Mouse (Mus musculus) ES-Bruce4 (cell line): ENCODE data around the gene Baz2b. TPM values are rescaled to one million over a fixed set of nuclear protein-coding genes. Genes with fewer than 3 reads are reported as not detected.

ENCODE experiments used
- H3K27ac ChIP-seq: 2 replicates; pipeline ENCODE4 v1.5.1; 2012; ENCODE audit warnings: low read length, inconsistent platforms; ENCODE audit not compliant: insufficient read depth
- H3K27me3 ChIP-seq: 2 replicates; pipeline ENCODE4 v1.6.1; 2012; ENCODE audit warnings: mild to moderate bottlenecking, low read length, inconsistent platforms; ENCODE audit not compliant: control insufficient read depth, poor library complexity, insufficient read depth, severe bottlenecking
- H3K36me3 ChIP-seq: 2 replicates; pipeline ENCODE4 v1.6.1; 2012; ENCODE audit warnings: inconsistent platforms, mild to moderate bottlenecking, low read length, moderate library complexity; ENCODE audit not compliant: control insufficient read depth, poor library complexity, insufficient read depth, severe bottlenecking
- H3K4me1 ChIP-seq: one replicate; pipeline ENCODE4 v1.8.1; 2011; ENCODE audit warnings: low read length; ENCODE audit not compliant: control insufficient read depth, insufficient read depth
- H3K4me3 ChIP-seq: 2 replicates; pipeline ENCODE4 v1.5.1; 2011; ENCODE audit warnings: low read depth, mild to moderate bottlenecking, low read length
- H3K9ac ChIP-seq: 2 replicates; pipeline ENCODE4 v1.6.1; 2012; ENCODE audit warnings: low read depth, mild to moderate bottlenecking, inconsistent platforms; ENCODE audit not compliant: poor library complexity, severe bottlenecking
- H3K9me3 ChIP-seq: replicated peaks from 2 replicates; pipeline ENCODE4 v1.6.1; 2012; ENCODE audit warnings: mild to moderate bottlenecking, low read length, inconsistent platforms; ENCODE audit not compliant: control insufficient read depth, poor library complexity, insufficient read depth, severe bottlenecking
- CTCF ChIP-seq: IDR thresholded peaks from one replicate; pipeline ENCODE4 v1.8.1; 2011; ENCODE audit warnings: low read depth, low read length
- EP300 ChIP-seq: IDR thresholded peaks from 2 replicates; pipeline ENCODE4 v1.6.1; 2011; ENCODE audit warnings: low read depth, low read length; ENCODE audit not compliant: insufficient read depth
- POLR2A ChIP-seq: IDR thresholded peaks from one replicate; pipeline ENCODE4 v1.8.1; 2011; ENCODE audit warnings: low read length; ENCODE audit not compliant: insufficient read depth
- polyA plus RNA-seq: library from polyadenylated mRNA; stranded (reverse); fragments of >200 nt; gene quantifications from 2 replicates; pipeline ENCODE4 v1.2.4, GENCODE M21; 2011; ENCODE audit warnings: low read depth; ENCODE audit not compliant: missing spikeins, insufficient read depth, insufficient read length

Gene Baz2b
- polyA plus RNA-seq, 1 experiment, result 43.2 TPM

DNA sequence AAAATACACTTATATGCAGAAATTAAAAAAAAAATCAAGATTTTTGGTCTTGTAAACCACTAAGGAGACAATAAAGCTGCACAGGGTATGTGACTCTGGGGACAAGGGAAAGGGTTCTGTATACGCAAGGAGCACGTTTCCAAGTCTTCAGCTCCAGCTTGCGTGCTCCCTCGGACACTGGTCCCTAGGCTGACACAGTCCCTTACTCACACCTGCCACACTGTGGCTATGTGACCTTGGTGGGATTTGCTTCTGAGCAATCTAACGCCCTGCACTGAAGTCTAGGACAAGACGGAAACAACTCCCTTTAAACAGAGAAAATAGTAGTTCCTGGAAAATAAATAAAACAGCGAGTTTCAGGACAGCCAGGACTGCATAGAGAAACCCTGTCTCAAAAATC is 253.7 kb downstream of the Baz2b start:
- H3K4me1 ChIP-seq, result no peaks in the 10 kb centered on the region
- H3K4me3 ChIP-seq, result no peak overlapping the region
- no peaks in the 10 kb centered on the region for H3K36me3 ChIP-seq
- H3K27ac ChIP-seq, result no peak overlapping the region
- no peaks in the 10 kb centered on the region for H3K27me3 ChIP-seq
- TF ChIP-seq EP300 (no peak), CTCF (no peak), POLR2A (no peak)
- no peak overlapping the region for H3K9ac ChIP-seq
- no peaks in the 10 kb centered on the region for H3K9me3 ChIP-seq

DNA sequence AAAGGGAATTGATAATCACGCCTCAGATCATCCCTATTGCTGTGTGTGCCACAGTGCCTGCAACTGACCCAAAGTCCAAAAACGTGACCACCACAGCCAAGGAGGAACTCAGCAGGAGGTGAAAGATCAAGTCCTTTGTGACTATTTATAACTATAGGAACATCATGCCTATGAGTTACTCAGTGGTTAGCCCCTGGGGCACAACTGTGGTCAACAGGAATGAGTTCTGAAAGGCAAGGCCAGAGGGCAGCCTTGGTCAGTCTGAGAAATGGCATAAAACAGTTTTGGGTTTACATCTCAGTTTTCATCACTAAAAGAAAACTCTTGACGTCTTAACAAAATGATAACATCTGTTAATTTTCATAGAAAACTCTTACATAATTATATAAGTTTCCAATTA is 254.8 kb downstream of the Baz2b start:
- TF ChIP-seq CTCF (no peak), EP300 (no peak), POLR2A (no peak)
- H3K27ac ChIP-seq, result no peak overlapping the region
- no peaks in the 10 kb centered on the region for H3K9me3 ChIP-seq
- H3K27me3 ChIP-seq, result no peaks in the 10 kb centered on the region
- H3K9ac ChIP-seq, result no peak overlapping the region
- H3K36me3 ChIP-seq, result no peaks in the 10 kb centered on the region
- no peak overlapping the region for H3K4me3 ChIP-seq
- no peaks in the 10 kb centered on the region for H3K4me1 ChIP-seq

DNA sequence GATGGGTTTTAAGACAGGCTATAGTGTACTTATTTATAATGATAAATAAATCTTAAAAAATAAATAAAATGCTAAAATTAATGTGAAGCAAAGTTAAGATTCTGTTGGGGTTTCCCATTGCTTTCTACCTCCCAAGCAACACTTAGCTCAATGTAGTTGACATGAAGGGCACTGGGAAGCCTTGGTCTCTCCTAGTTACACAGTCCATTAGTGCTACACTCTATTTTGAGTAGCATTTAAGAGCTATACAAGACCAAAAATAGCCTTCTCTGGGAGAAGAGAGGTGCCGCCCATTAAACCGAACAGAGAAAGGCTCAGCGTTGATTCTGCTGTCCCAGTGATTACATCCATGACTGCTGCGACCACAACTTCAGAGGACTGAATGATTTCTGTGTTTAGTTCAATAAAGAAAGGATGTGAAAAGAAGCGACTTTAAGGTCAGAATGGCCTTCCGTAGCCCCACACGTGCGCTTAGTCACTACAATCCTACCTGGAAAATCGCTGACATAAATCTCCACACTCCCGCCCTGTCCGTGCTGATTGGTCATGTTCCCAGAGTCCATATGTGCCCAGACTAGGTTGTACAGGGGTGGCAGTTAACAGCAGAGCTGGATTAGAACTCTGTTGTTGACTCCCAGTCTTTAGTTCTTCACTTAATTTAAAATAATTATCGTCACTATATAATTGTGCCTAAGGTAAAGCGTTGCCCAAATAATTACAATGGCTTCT is 257.2 kb downstream of the Baz2b start:
- Histone ChIP-seq H3K9me3 (no peaks in the 10 kb centered on the region), H3K9ac (no peak overlapping the region), H3K36me3 (no peaks in the 10 kb centered on the region), H3K4me1 (no peaks in the 10 kb centered on the region), H3K27me3 (no peaks in the 10 kb centered on the region), H3K4me3 (no peak overlapping the region), H3K27ac (no peak overlapping the region)
- TF ChIP-seq EP300 (no peak), POLR2A (no peak), CTCF (no peak)

DNA sequence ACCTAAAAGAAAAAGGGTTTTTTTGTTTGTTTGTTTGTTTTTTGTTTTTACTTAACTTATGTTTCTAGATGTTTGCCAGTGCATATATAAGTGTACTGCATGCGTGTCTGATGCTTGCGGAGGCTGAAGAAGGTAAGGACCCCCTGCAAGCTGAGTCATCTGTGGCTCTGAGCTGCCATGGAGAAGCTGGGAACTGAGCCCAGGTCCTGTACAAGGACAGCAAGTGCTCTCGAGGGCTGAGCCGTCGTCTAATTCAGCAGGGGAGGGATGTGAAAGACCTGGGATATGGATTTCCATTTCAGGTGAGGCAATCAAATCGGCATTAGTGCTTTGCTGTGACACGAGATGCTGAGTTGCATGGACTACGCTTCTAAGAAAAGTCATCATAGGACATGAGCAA is 257.9 kb downstream of the Baz2b start:
- no peaks in the 10 kb centered on the region for H3K4me1 ChIP-seq
- no peak overlapping the region for H3K4me3 ChIP-seq
- H3K9ac ChIP-seq, result no peak overlapping the region
- no peaks in the 10 kb centered on the region for H3K27me3 ChIP-seq
- no peaks in the 10 kb centered on the region for H3K9me3 ChIP-seq
- H3K36me3 ChIP-seq, result no peaks in the 10 kb centered on the region
- TF ChIP-seq EP300, result no peak
- no peak for TF ChIP-seq CTCF
- no peak for TF ChIP-seq POLR2A
- H3K27ac ChIP-seq, result no peak overlapping the region

DNA sequence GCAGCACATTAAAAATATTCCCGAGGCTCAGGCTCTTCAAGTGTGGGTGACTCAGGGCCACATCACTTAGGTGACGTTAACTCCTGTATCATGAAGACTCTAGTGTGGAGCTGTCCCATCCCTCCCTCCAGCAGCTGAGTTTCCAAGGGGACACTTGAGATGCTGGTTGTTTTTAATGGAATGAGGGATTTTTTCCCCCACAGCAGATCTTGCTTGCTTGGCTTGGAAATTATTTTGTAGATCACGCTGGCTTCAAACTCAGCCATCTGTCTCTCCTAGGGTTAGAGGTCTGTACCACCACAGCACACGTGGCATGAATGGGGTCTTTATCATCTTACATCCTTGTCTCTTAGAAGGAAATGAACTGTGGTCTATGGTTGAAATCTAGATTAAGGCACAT is 258.5 kb downstream of the Baz2b start:
- no peak overlapping the region for H3K27ac ChIP-seq
- TF ChIP-seq CTCF (no peak), EP300 (no peak), POLR2A (no peak)
- H3K4me3 ChIP-seq, result no peak overlapping the region
- H3K9me3 ChIP-seq, result no peaks in the 10 kb centered on the region
- H3K9ac ChIP-seq, result no peak overlapping the region
- no peaks in the 10 kb centered on the region for H3K36me3 ChIP-seq
- H3K27me3 ChIP-seq, result no peaks in the 10 kb centered on the region
- no peaks in the 10 kb centered on the region for H3K4me1 ChIP-seq

DNA sequence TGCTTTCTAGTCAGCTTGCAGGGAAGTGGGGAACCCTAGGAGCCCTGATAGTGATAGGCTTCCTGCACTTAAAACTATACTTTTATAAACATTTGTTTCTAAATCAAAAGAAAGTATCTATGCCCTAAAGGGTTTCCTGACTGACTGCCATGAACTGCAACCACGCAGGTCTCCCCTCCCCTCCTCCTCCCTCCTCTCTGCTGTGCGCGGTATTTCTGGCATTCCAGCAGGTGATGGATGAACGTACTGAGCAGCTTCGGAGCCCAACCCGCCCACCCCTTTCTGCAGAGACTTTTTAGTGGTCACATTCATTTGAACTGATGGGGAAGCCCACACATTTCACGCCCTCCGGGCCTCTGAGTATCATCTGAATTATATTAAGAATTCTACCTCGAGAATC is 273.3 kb downstream of the Baz2b start:
- Histone ChIP-seq H3K4me1 (no peaks in the 10 kb centered on the region), H3K36me3 (no peaks in the 10 kb centered on the region), H3K9ac (no peak overlapping the region), H3K4me3 (no peak overlapping the region), H3K27ac (no peak overlapping the region), H3K27me3 (no peaks in the 10 kb centered on the region), H3K9me3 (no peaks in the 10 kb centered on the region)
- no peak for TF ChIP-seq POLR2A
- no peak for TF ChIP-seq CTCF
- no peak for TF ChIP-seq EP300
